Mouse (Mus musculus): ENCODE measurements around the gene Fos. TPM values are rescaled to one million over a fixed set of nuclear protein-coding genes. Genes with fewer than 3 reads are reported as not detected.

Gene Fos
- polyA plus RNA-seq (2012; rRNA removed) = 28.5 and 37.0 TPM in 2 replicates

GRCm38 (mm10) chr12:85473481-85474297 is at the start of gene Fos:
Fos (plus strand) TSS chr12:85473890.
- peak; percentile 93 for DNase-seq (ENCODE audit: low spot score)

- DNase-seq (ENCODE audit: low spot score) = no peak
Measured at GRCm38 (mm10) chr12:85425721-85426120, 48.0 kb upstream of the Fos start.

- no peak for DNase-seq (ENCODE audit: low spot score)
Measured at GRCm38 (mm10) chr12:85426126-85426525, 47.6 kb upstream of the Fos start.

- DNase-seq (ENCODE audit: low spot score) = no peak
Measured at GRCm38 (mm10) chr12:85427802-85428201, 45.9 kb upstream of the Fos start.

- no peak for DNase-seq (ENCODE audit: low spot score)
Measured at GRCm38 (mm10) chr12:85429999-85430398, 43.7 kb upstream of the Fos start.

GRCm38 (mm10) chr12:85430434-85430833 is 43.3 kb upstream of the Fos start:
- no peak for DNase-seq (ENCODE audit: low spot score)

- DNase-seq (ENCODE audit: low spot score) = no peak
Measured at GRCm38 (mm10) chr12:85433850-85434249, 39.8 kb upstream of the Fos start.

- DNase-seq (ENCODE audit: low spot score) = no peak
Measured at GRCm38 (mm10) chr12:85434526-85434925, 39.2 kb upstream of the Fos start.

GRCm38 (mm10) chr12:85436021-85436621 is 37.6 kb upstream of the Fos start:
- no peak for DNase-seq (ENCODE audit: low spot score)

GRCm38 (mm10) chr12:85437172-85437876 is 36.4 kb upstream of the Fos start:
- no peak for DNase-seq (ENCODE audit: low spot score)

GRCm38 (mm10) chr12:85443456-85443855 is 30.2 kb upstream of the Fos start:
- DNase-seq (ENCODE audit: low spot score) = no peak

- no peak for DNase-seq (ENCODE audit: low spot score)
Measured at GRCm38 (mm10) chr12:85444646-85445045, 29.0 kb upstream of the Fos start.

GRCm38 (mm10) chr12:85447009-85447408 is 26.7 kb upstream of the Fos start:
- no peak for DNase-seq (ENCODE audit: low spot score)

GRCm38 (mm10) chr12:85447490-85447889 is 26.2 kb upstream of the Fos start:
- DNase-seq (ENCODE audit: low spot score) = no peak

GRCm38 (mm10) chr12:85449478-85449877 is 24.2 kb upstream of the Fos start:
- no peak for DNase-seq (ENCODE audit: low spot score)

GRCm38 (mm10) chr12:85451693-85452491 is 21.8 kb upstream of the Fos start:
- DNase-seq (ENCODE audit: low spot score) = peak; percentile 64

- peak; percentile 87 for DNase-seq (ENCODE audit: low spot score)
Measured at GRCm38 (mm10) chr12:85455065-85456058, 18.3 kb upstream of the Fos start.

- DNase-seq (ENCODE audit: low spot score) = no peak
Measured at GRCm38 (mm10) chr12:85456276-85456675, 17.4 kb upstream of the Fos start.

- no peak for DNase-seq (ENCODE audit: low spot score)
Measured at GRCm38 (mm10) chr12:85456966-85457505, 16.7 kb upstream of the Fos start.

- DNase-seq (ENCODE audit: low spot score) = no peak
Measured at GRCm38 (mm10) chr12:85459820-85460219, 13.9 kb upstream of the Fos start.
